Mouse (Mus musculus): Measurements from ENCODE around the gene Aebp1. TPM values are rescaled to one million over a fixed set of nuclear protein-coding genes. Genes with fewer than 3 reads are reported as not detected.

Aebp1 gene
- polyA plus RNA-seq, 1 experiment from 2014 or later: 38.1 TPM

- H3K36me3 ChIP-seq: no peaks in the 10 kb centered on the region
- WGBS: 79% methylated on average over 1 of the region's 1 CpGs
- H3K9ac ChIP-seq: no peak overlapping the region
- no peak overlapping the region for H3K4me3 ChIP-seq
- ATAC-seq (ENCODE audit: low FRiP score, low read depth): no peak
- no peak overlapping the region for H3K4me2 ChIP-seq (replicated peaks)
- no peak overlapping the region for H3K27ac ChIP-seq
- H3K9me3 ChIP-seq: peaks cover 5% of the 10 kb centered on the region; the same call in 1 of the 2 replicates
- peaks cover 42% of the 10 kb centered on the region for H3K4me1 ChIP-seq
- peaks cover 37% of the 10 kb centered on the region for H3K27me3 ChIP-seq
Measured at GRCm38 (mm10) chr11:5858723-5859122, 3.0 kb upstream of the Aebp1 start.

DNA sequence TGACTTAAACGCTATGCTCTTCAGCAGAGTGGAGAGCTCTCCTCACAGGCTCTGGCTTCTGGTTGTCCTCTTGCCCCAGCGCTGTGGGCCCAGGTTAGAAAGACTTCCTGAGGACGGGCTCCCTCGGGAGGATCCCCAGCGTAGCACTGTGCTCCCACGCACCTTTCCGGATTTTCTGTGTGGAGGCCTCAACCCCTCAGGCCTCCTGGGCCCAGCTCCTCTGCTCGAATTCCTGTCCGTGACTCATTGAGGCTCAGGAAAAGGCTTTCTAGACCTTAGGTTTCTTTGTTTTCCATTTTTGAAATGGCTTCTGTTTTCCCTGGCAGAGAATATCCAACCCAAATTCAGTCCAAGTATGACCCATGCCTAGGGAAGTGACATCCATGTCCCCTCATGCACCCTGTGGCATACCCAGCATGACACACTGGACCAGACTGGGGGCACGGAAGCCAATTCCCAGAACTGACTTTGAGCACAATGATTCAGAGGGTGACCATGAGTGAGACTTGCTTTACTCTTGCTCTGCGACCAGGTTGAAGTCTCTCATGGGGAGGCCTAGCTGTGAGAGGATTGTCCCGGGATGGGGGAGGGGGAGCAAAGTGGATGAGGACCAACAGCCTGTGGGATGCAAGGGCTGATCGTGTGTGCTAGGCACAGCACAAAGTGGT, 1.7 kb upstream of the Aebp1 start:
- H3K4me3 ChIP-seq: no peak overlapping the region
- H3K27me3 ChIP-seq: peaks cover 37% of the 10 kb centered on the region
- H3K4me2 ChIP-seq (replicated peaks): no peak overlapping the region
- no peak for ATAC-seq (ENCODE audit: low FRiP score, low read depth)
- H3K36me3 ChIP-seq: peaks cover 11% of the 10 kb centered on the region
- WGBS: 82% methylated on average over 13 of the region's 13 CpGs
- H3K4me1 ChIP-seq: peaks cover 42% of the 10 kb centered on the region
- no peak overlapping the region for H3K27ac ChIP-seq
- H3K9me3 ChIP-seq: peaks cover 5% of the 10 kb centered on the region; the same call in 1 of the 2 replicates
- no peak overlapping the region for H3K9ac ChIP-seq

DNA sequence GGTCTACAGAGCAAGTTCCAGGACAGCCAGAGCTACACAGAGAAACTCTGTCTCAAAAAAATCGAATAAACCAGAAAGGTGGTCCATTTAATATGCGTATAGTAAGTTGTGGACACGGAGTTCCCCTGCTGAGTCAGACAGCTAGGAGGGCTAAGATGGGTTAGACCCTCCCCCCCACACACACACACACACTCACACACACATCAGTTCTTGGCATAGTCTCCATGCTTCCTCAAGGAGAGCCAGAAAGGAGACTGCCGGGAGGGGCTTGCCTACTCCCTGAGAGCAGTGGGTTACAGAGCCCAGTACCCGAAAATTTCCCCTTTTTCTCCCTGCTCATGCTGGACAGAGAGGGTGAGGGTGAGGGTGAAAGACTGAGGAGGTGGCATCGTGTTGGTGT, 1.1 kb upstream of the Aebp1 start:
- Histone ChIP-seq H3K27ac (no peak overlapping the region), H3K4me1 (peaks cover 40% of the 10 kb centered on the region), H3K27me3 (peaks cover 37% of the 10 kb centered on the region), H3K4me3 (no peak overlapping the region), H3K9ac (no peak overlapping the region), H3K36me3 (peaks cover 17% of the 10 kb centered on the region), H3K4me2 (replicated peaks) (no peak overlapping the region), H3K9me3 (peaks cover 5% of the 10 kb centered on the region; the same call in 1 of the 2 replicates)
- 64% methylated on average over 6 of the region's 6 CpGs for WGBS
- no peak for ATAC-seq (ENCODE audit: low FRiP score, low read depth)

DNA sequence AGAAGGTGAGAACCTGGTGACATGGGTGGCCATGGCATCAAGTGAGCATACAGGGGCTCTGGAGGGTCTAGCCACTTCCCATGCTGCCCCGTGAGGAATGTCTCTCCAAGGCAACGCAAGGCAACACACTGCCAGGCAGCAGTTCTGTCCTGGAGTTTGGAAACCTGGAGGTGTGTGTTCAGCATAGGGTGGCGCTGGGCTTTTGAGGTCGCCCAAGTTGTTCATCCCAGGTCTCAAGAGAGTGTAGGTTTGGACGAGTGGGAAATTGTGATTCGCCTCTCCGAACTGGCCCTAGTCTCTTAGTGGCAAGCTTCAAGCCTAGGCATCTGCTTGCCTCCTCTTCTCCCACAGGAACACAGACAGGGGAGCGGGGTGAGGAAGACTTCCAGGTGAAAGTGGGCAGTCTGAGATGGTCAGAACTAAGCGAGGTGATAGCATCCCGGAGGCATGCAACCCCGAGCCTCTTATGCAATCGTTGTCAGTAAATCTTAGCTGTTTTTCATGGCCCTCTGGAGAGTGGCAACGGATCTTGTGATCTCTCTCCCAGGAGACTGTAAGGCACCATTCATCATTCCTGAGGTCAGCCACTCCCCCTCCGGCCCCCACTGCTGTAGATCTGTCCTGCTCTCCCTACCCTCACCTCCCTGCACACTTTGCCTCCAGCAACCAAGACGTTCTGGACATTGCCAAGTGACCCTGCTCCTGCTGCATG, 803 bp downstream of the Aebp1 start:
- H3K27ac ChIP-seq: no peak overlapping the region
- peak overlapping the region; percentile 57 for H3K4me3 ChIP-seq
- peak overlapping the region; percentile 83 for H3K4me2 ChIP-seq (replicated peaks)
- ATAC-seq (ENCODE audit: low FRiP score, low read depth): no peak
- H3K9ac ChIP-seq: peak overlapping the region; percentile 77
- 17% methylated on average over 15 of the region's 15 CpGs for WGBS
- peaks cover 32% of the 10 kb centered on the region for H3K4me1 ChIP-seq
- peaks cover 5% of the 10 kb centered on the region; the same call in 1 of the 2 replicates for H3K9me3 ChIP-seq
- H3K27me3 ChIP-seq: peaks cover 37% of the 10 kb centered on the region
- peaks cover 22% of the 10 kb centered on the region for H3K36me3 ChIP-seq

DNA sequence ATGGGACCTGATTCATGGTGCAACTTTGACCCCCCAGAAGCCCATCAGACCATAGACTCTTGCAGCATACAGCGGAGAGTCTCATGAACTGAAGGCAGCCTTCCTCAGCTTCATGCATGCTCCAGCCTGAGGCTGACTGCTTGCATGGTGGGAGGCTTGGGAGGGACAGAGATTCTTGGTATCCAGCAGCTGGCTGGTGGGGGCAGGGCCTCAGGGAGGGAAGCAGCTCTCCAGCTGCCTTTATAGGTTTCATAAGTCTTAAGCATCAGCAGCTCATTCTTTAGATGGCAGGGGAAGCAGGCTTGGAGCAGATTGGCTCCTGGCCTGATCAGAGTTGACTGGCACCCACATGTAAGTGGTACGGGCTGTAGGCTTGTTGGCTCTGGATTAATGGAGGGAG, 5.4 kb downstream of the Aebp1 start:
- no peak overlapping the region for H3K27ac ChIP-seq
- no peak; the same call in 1 of the 2 replicates for ATAC-seq (ENCODE audit: low FRiP score, low read depth)
- H3K9ac ChIP-seq: no peak overlapping the region; the same call in 1 of the 2 replicates
- no peaks in the 10 kb centered on the region for H3K9me3 ChIP-seq
- H3K4me2 ChIP-seq (replicated peaks): no peak overlapping the region
- WGBS: 84% methylated on average over 2 of the region's 2 CpGs
- H3K36me3 ChIP-seq: peaks cover 67% of the 10 kb centered on the region
- H3K27me3 ChIP-seq: peaks cover 10% of the 10 kb centered on the region
- no peak overlapping the region for H3K4me3 ChIP-seq
- peaks cover 20% of the 10 kb centered on the region for H3K4me1 ChIP-seq

GRCm38 (mm10) chr11:5868324-5868723, 6.6 kb downstream of the Aebp1 start:
- Histone ChIP-seq H3K4me3 (no peak overlapping the region), H3K27ac (no peak overlapping the region), H3K4me2 (replicated peaks) (no peak overlapping the region), H3K36me3 (peaks cover 78% of the 10 kb centered on the region), H3K27me3 (no peaks in the 10 kb centered on the region), H3K9ac (no peak overlapping the region), H3K4me1 (peaks cover 8% of the 10 kb centered on the region; the same call in 1 of the 2 replicates), H3K9me3 (no peaks in the 10 kb centered on the region)
- no peak for ATAC-seq (ENCODE audit: low FRiP score, low read depth)
- WGBS: 94% methylated on average over 12 of the region's 12 CpGs

DNA sequence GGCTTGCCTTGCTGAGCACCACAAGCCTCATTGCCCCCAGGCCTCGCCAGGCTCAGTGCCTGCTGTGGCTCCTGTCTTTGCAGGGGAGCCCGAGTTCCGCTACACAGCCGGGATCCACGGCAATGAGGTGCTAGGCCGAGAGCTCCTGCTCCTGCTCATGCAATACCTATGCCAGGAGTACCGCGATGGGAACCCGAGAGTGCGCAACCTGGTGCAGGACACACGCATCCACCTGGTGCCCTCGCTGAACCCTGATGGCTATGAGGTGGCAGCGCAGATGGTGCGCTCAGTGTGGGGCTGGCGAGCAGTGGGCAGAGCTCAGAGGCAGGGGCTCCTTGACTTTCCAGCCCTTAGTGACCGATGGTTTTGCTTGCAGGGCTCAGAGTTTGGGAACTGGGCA, 7.6 kb downstream of the Aebp1 start:
- H3K4me1 ChIP-seq: 0 out of 2 replicates have a peak, but pooled peaks cover 6% of the 10 kb centered on the region
- no peak overlapping the region for H3K4me2 ChIP-seq (replicated peaks)
- H3K27me3 ChIP-seq: no peaks in the 10 kb centered on the region
- whole genome bisulfite sequencing: 94% methylated on average over 16 of the region's 16 CpGs
- no peak overlapping the region for H3K27ac ChIP-seq
- ATAC-seq (ENCODE audit: low FRiP score, low read depth): no peak
- H3K4me3 ChIP-seq: no peak overlapping the region
- peaks cover 84% of the 10 kb centered on the region for H3K36me3 ChIP-seq
- H3K9ac ChIP-seq: no peak overlapping the region
- no peaks in the 10 kb centered on the region for H3K9me3 ChIP-seq

GRCm38 (mm10) chr11:5870069-5870468, 8.3 kb downstream of the Aebp1 start:
- no peak for ATAC-seq (ENCODE audit: low FRiP score, low read depth)
- H3K27ac ChIP-seq: no peak overlapping the region
- H3K4me2 ChIP-seq (replicated peaks): no peak overlapping the region
- H3K9ac ChIP-seq: no peak overlapping the region
- H3K27me3 ChIP-seq: no peaks in the 10 kb centered on the region
- no peaks in the 10 kb centered on the region for H3K9me3 ChIP-seq
- WGBS: 89% methylated on average over 16 of the region's 16 CpGs
- 0 out of 2 replicates have a peak, but pooled peaks cover 6% of the 10 kb centered on the region for H3K4me1 ChIP-seq
- no peak overlapping the region for H3K4me3 ChIP-seq
- peaks cover 84% of the 10 kb centered on the region for H3K36me3 ChIP-seq

DNA sequence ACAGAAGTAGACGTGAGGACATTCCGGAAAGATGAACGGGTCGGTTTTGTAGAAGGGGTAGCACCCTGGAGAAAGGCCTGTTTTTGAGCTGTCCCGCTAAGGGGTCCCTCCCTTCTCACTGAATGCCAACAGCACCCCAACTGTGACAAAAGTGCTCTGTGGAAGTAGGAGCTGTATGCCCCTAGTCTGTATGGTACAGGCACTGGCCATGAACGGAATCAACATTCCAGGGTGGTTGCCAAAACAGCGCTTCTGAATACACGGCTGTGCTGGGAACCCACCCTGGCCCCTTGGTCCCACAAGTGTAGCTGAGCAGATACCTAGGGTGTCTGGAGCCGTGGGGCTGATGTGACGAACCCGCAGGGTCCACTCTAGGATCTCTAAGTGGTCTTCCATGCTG, 11.0 kb downstream of the Aebp1 start:
- peaks cover 90% of the 10 kb centered on the region for H3K36me3 ChIP-seq
- no peak for ATAC-seq (ENCODE audit: low FRiP score, low read depth)
- WGBS: 94% methylated on average over 11 of the region's 11 CpGs

DNA sequence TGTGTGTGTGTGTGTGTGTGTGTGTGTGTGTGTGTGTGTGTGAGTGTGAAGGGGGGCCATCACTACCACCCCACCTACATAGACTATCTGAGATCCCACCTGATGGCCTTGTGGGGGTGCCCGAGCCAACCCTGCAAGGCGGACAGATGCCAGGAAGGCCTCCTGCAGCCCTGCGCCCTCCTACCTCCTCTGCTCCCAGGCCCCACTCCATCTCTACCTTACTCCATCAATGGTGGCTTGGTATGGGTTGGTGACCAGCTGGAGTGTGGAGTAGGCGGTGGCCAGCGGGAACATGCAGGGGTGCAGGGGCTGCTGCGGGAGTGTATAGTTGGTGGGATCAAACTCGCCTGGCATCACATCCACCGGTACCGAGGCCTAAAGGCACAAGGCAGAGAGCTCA, 11.4 kb downstream of the Aebp1 start:
- no peak overlapping the region for H3K27ac ChIP-seq
- H3K36me3 ChIP-seq: peaks cover 86% of the 10 kb centered on the region
- H3K27me3 ChIP-seq: no peaks in the 10 kb centered on the region
- H3K4me3 ChIP-seq: no peak overlapping the region
- no peak for ATAC-seq (ENCODE audit: low FRiP score, low read depth)
- no peak overlapping the region for H3K9ac ChIP-seq
- H3K9me3 ChIP-seq: no peaks in the 10 kb centered on the region
- peaks cover 19% of the 10 kb centered on the region for H3K4me1 ChIP-seq
- no peak overlapping the region for H3K4me2 ChIP-seq (replicated peaks)
- 94% methylated on average over 9 of the region's 9 CpGs for WGBS

More for the DNA sequence above, 11.0 kb downstream of the Aebp1 start:
- H3K4me1 ChIP-seq: peaks cover 19% of the 10 kb centered on the region
- no peak overlapping the region for H3K4me2 ChIP-seq (replicated peaks)
- H3K9me3 ChIP-seq: no peaks in the 10 kb centered on the region
- no peaks in the 10 kb centered on the region for H3K27me3 ChIP-seq
- no peak overlapping the region for H3K4me3 ChIP-seq
- H3K27ac ChIP-seq: no peak overlapping the region
- H3K9ac ChIP-seq: no peak overlapping the region

DNA sequence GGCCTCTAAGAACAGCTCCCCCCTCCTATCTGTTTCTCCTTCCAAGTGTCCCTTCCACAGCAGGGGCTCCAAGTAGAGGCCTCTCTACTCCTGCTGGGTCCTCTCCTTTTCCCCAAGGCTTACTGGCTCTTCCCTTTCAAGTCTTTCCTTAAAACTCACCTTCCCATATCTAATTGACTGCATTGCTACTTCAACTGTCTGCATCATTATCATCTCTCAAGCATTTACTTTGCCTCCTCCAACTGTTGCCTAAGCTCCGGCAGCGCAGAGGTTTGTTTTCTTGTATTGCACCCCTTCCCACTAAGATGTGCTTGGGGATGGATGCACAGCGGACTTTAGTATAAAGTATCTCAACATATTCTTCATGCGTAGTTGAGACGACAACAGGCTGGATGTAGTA, 15.7 kb downstream of the Aebp1 start:
- Histone ChIP-seq H3K4me1 (peaks cover 25% of the 10 kb centered on the region), H3K36me3 (peaks cover 43% of the 10 kb centered on the region), H3K4me2 (replicated peaks) (peak overlapping the region; percentile 84), H3K27me3 (no peaks in the 10 kb centered on the region), H3K9me3 (no peaks in the 10 kb centered on the region), H3K9ac (peak overlapping the region; percentile 75), H3K27ac (no peak overlapping the region), H3K4me3 (peak overlapping the region; percentile 68)
- WGBS: 3% methylated on average over 5 of the region's 5 CpGs
- ATAC-seq (ENCODE audit: low FRiP score, low read depth): no peak

DNA sequence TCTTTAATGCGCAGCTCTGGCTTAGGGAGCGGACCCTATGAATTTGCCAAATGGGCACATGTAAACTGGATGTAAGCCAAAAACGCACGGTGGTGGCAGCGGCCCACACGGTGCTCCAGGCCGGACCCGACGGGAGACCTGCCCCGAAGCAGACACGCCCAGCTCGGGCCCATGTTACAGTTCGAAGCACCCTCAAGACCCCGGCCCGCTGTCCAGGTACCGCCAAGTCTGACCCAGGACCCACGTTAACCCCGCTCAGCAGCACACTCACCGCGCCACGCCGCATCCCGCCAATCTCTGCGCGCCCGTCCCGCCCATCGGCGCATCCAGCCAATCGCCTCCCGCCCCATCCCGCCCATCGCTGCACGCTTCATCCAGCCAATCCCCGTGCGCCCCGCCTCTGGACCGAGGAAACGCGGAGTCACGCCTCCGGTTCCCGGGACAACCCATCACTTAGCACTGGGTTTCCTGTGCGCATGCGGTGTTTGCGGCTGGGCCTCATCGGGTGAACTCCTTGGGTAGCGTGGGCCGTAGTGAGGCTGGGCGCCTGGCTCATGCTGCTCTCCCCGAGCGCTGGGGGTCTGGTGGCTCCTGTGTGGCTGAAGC, 16.3 kb downstream of the Aebp1 start, which contains the start of gene Pold2:
TSS of gene Pold2 (minus strand) at position 372 of the 606 bp plus-strand sequence.
- peak within 1 kb of the TSS; percentile 75 for H3K9ac ChIP-seq
- ATAC-seq (ENCODE audit: low FRiP score, low read depth): peak; percentile 98
- WGBS: under 1% methylated on average over 52 of the region's 52 CpGs
- peak within 1 kb of the TSS; percentile 84 for H3K4me2 ChIP-seq (replicated peaks)
- H3K27ac ChIP-seq: peak within 1 kb of the TSS; percentile 93
- peaks cover 37% of the 10 kb centered on the region for H3K36me3 ChIP-seq
- no peaks in the 10 kb centered on the region for H3K27me3 ChIP-seq
- H3K4me3 ChIP-seq: peak within 1 kb of the TSS; percentile 68
- H3K4me1 ChIP-seq: peaks cover 25% of the 10 kb centered on the region
- H3K9me3 ChIP-seq: no peaks in the 10 kb centered on the region

Measured in limb, embryonic 13.5 days (tissue).